Mouse (Mus musculus): ENCODE data around the gene Arhgef10l. TPM values are rescaled to one million over a fixed set of nuclear protein-coding genes. Genes with fewer than 3 reads are reported as not detected.
A peak's percentile ranks its signal among the peaks of the same experiment; 100 is the strongest.

The Arhgef10l gene
- polyA plus RNA-seq, 1 experiment: 52.7 TPM

GRCm38 (mm10) chr4:140605247-140605646 is 60.6 kb downstream of the Arhgef10l start:
- DNase-seq: no peak
- no peaks in the 10 kb centered on the region for H3K27me3 ChIP-seq (ENCODE audit: control insufficient read depth, insufficient read depth, low read length)
- 34% methylated on average over 6 of the region's 6 CpGs for WGBS
- TF ChIP-seq CTCF (IDR thresholded peaks at IDR 0.05; ENCODE audit: borderline replicate concordance, insufficient read depth, low read depth, low read length) (no peak), POLR2A (IDR thresholded peaks at IDR 0.05; ENCODE audit: borderline replicate concordance, insufficient read depth, low read length) (no peak)
- H3K4me3 ChIP-seq (replicated peaks; ENCODE audit: insufficient read depth, low read depth, low read length): no peak overlapping the region
- no peak overlapping the region for H3K27ac ChIP-seq (ENCODE audit: insufficient read depth, low read length)
- H3K4me1 ChIP-seq (ENCODE audit: control insufficient read depth, insufficient read depth, low read length): peaks cover 15% of the 10 kb centered on the region

GRCm38 (mm10) chr4:140604541-140604940 is 61.3 kb downstream of the Arhgef10l start:
- Histone ChIP-seq H3K4me3 (replicated peaks; ENCODE audit: insufficient read depth, low read depth, low read length) (no peak overlapping the region), H3K4me1 (ENCODE audit: control insufficient read depth, insufficient read depth, low read length) (peaks cover 15% of the 10 kb centered on the region), H3K27me3 (ENCODE audit: control insufficient read depth, insufficient read depth, low read length) (no peaks in the 10 kb centered on the region), H3K27ac (ENCODE audit: insufficient read depth, low read length) (no peak overlapping the region)
- TF ChIP-seq POLR2A (IDR thresholded peaks at IDR 0.05; ENCODE audit: borderline replicate concordance, insufficient read depth, low read length): no peak
- no peak for TF ChIP-seq CTCF (IDR thresholded peaks at IDR 0.05; ENCODE audit: borderline replicate concordance, insufficient read depth, low read depth, low read length)
- no peak for DNase-seq
- 88% methylated on average over 8 of the region's 8 CpGs for WGBS

DNA sequence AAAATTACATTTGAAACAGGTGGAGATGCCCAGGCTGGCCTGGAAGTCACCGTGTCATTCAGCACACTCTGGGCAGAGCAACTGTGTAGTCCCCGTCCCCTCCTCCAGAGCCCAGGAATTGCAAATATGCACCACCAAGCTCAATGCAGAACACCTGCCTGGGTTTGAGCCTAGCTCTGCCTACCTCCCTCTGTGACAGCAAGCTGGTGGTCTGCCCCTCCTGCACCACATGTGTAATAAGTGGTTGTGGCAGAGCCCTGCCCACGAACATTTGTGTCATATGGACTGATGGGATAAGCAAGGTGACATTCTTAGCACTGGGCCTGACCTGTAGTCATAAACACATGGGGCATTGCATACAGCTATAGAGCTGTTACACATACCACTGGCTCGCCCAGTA is 63.8 kb downstream of the Arhgef10l start:
- no peak for DNase-seq
- TF ChIP-seq POLR2A (IDR thresholded peaks at IDR 0.05; ENCODE audit: borderline replicate concordance, insufficient read depth, low read length) (no peak), CTCF (IDR thresholded peaks at IDR 0.05; ENCODE audit: borderline replicate concordance, insufficient read depth, low read depth, low read length) (no peak)
- H3K27me3 ChIP-seq (ENCODE audit: control insufficient read depth, insufficient read depth, low read length): no peaks in the 10 kb centered on the region
- WGBS: 78% methylated on average over 4 of the region's 4 CpGs
- peaks cover 14% of the 10 kb centered on the region for H3K4me1 ChIP-seq (ENCODE audit: control insufficient read depth, insufficient read depth, low read length)
- H3K27ac ChIP-seq (ENCODE audit: insufficient read depth, low read length): no peak overlapping the region
- H3K4me3 ChIP-seq (replicated peaks; ENCODE audit: insufficient read depth, low read depth, low read length): no peak overlapping the region

- DNase-seq: no peak
- Histone ChIP-seq H3K4me1 (ENCODE audit: control insufficient read depth, insufficient read depth, low read length) (peaks cover 9% of the 10 kb centered on the region; the same call in 1 of the 2 replicates), H3K27ac (ENCODE audit: insufficient read depth, low read length) (no peak overlapping the region), H3K4me3 (replicated peaks; ENCODE audit: insufficient read depth, low read depth, low read length) (no peak overlapping the region), H3K27me3 (ENCODE audit: control insufficient read depth, insufficient read depth, low read length) (no peaks in the 10 kb centered on the region)
- WGBS: 68% methylated on average over 11 of the region's 11 CpGs
- TF ChIP-seq CTCF (IDR thresholded peaks at IDR 0.05; ENCODE audit: borderline replicate concordance, insufficient read depth, low read depth, low read length) (no peak), POLR2A (IDR thresholded peaks at IDR 0.05; ENCODE audit: borderline replicate concordance, insufficient read depth, low read length) (no peak)
Measured at GRCm38 (mm10) chr4:140601153-140601552, 64.7 kb downstream of the Arhgef10l start.

DNA sequence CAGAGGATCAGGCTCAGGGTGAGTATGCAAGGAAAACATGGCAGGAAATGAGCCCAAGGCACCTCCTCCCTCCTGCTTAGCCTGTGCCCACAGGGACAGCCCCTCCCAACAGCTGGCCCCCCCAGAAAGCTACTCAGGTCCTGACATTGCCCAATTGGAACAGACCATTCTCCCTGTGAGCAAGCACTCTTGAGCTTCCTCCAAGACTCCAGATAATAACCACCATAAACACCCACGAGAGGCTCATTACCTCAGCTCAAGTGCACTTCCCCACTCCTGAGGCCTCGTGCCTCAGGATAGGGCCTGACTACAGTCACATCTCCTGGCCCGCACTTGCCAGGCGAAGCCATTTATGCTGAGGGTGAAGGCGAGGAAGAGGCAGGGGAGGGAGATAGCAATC is 67.0 kb downstream of the Arhgef10l start:
- Histone ChIP-seq H3K27ac (ENCODE audit: insufficient read depth, low read length) (no peak overlapping the region), H3K4me1 (ENCODE audit: control insufficient read depth, insufficient read depth, low read length) (peaks cover 8% of the 10 kb centered on the region), H3K27me3 (ENCODE audit: control insufficient read depth, insufficient read depth, low read length) (no peaks in the 10 kb centered on the region), H3K4me3 (replicated peaks; ENCODE audit: insufficient read depth, low read depth, low read length) (no peak overlapping the region)
- no peak for DNase-seq
- WGBS: 73% methylated on average over 5 of the region's 5 CpGs
- TF ChIP-seq POLR2A (IDR thresholded peaks at IDR 0.05; ENCODE audit: borderline replicate concordance, insufficient read depth, low read length) (no peak), CTCF (IDR thresholded peaks at IDR 0.05; ENCODE audit: borderline replicate concordance, insufficient read depth, low read depth, low read length) (no peak)

- TF ChIP-seq POLR2A (IDR thresholded peaks at IDR 0.05; ENCODE audit: borderline replicate concordance, insufficient read depth, low read length): no peak
- no peak for TF ChIP-seq CTCF (IDR thresholded peaks at IDR 0.05; ENCODE audit: borderline replicate concordance, insufficient read depth, low read depth, low read length)
- WGBS: 96% methylated on average over 6 of the region's 6 CpGs
- Histone ChIP-seq H3K4me3 (replicated peaks; ENCODE audit: insufficient read depth, low read depth, low read length) (no peak overlapping the region), H3K27me3 (ENCODE audit: control insufficient read depth, insufficient read depth, low read length) (no peaks in the 10 kb centered on the region), H3K27ac (ENCODE audit: insufficient read depth, low read length) (no peak overlapping the region), H3K4me1 (ENCODE audit: control insufficient read depth, insufficient read depth, low read length) (peaks cover 14% of the 10 kb centered on the region)
- DNase-seq: no peak
Measured at GRCm38 (mm10) chr4:140597928-140598327, 67.9 kb downstream of the Arhgef10l start.

- H3K27me3 ChIP-seq (ENCODE audit: control insufficient read depth, insufficient read depth, low read length): no peaks in the 10 kb centered on the region
- TF ChIP-seq POLR2A (IDR thresholded peaks at IDR 0.05; ENCODE audit: borderline replicate concordance, insufficient read depth, low read length) (no peak), CTCF (IDR thresholded peaks at IDR 0.05; ENCODE audit: borderline replicate concordance, insufficient read depth, low read depth, low read length) (no peak)
- peak; percentile 50 to 64 for DNase-seq
- WGBS: 52% methylated on average over 5 of the region's 5 CpGs
- H3K27ac ChIP-seq (ENCODE audit: insufficient read depth, low read length): no peak overlapping the region
- no peak overlapping the region for H3K4me3 ChIP-seq (replicated peaks; ENCODE audit: insufficient read depth, low read depth, low read length)
- peaks cover 14% of the 10 kb centered on the region for H3K4me1 ChIP-seq (ENCODE audit: control insufficient read depth, insufficient read depth, low read length)
Measured at GRCm38 (mm10) chr4:140597378-140597777, 68.4 kb downstream of the Arhgef10l start.

GRCm38 (mm10) chr4:140593771-140594505 is 71.9 kb downstream of the Arhgef10l start:
- no peak for TF ChIP-seq CTCF (IDR thresholded peaks at IDR 0.05; ENCODE audit: borderline replicate concordance, insufficient read depth, low read depth, low read length)
- no peak for TF ChIP-seq POLR2A (IDR thresholded peaks at IDR 0.05; ENCODE audit: borderline replicate concordance, insufficient read depth, low read length)
- no peak overlapping the region for H3K27ac ChIP-seq (ENCODE audit: insufficient read depth, low read length)
- DNase-seq: peak; percentile 44 to 51
- WGBS: 39% methylated on average over 14 of the region's 14 CpGs
- H3K4me1 ChIP-seq (ENCODE audit: control insufficient read depth, insufficient read depth, low read length): peaks cover 14% of the 10 kb centered on the region
- H3K27me3 ChIP-seq (ENCODE audit: control insufficient read depth, insufficient read depth, low read length): no peaks in the 10 kb centered on the region
- no peak overlapping the region for H3K4me3 ChIP-seq (replicated peaks; ENCODE audit: insufficient read depth, low read depth, low read length)
